Mouse (Mus musculus) kidney, adult 2 months (tissue): ENCODE data around the gene Tesc. TPM values are rescaled to one million over a fixed set of nuclear protein-coding genes. Genes with fewer than 3 reads are reported as not detected.

Experiments
- DNase-seq: peaks from one replicate; pipeline ENCODE4 v3.0.0; 2021
- H3K27ac ChIP-seq: fragments of 200-500 bp; 2 replicates; pipeline ENCODE4 v1.5.1; 2012; ENCODE audit warnings: low read depth, low read length, control low read depth, inconsistent platforms; ENCODE audit not compliant: insufficient read depth
- H3K27me3 ChIP-seq: fragments of 200-500 bp; replicated peaks from 2 replicates; pipeline ENCODE4 v1.6.1; 2012; ENCODE audit warnings: mild to moderate bottlenecking, moderate library complexity, low read length, inconsistent platforms; ENCODE audit not compliant: control insufficient read depth, insufficient read depth
- H3K36me3 ChIP-seq: fragments of 200-500 bp; 2 replicates; pipeline ENCODE4 v1.6.1; 2012; ENCODE audit warnings: mild to moderate bottlenecking, moderate library complexity, low read length, inconsistent platforms; ENCODE audit not compliant: control insufficient read depth, insufficient read depth
- H3K4me1 ChIP-seq: fragments of 200-500 bp; 2 replicates; pipeline ENCODE4 v1.6.1; 2011; ENCODE audit warnings: low read length; ENCODE audit not compliant: control insufficient read depth, insufficient read depth
- H3K4me3 ChIP-seq: fragments of 200-500 bp; 2 replicates; pipeline ENCODE4 v1.5.1; 2011; ENCODE audit warnings: mild to moderate bottlenecking, low read depth, low read length, control low read depth; ENCODE audit not compliant: insufficient read depth
- CTCF ChIP-seq: fragments of 200-500 bp; conservative IDR thresholded peaks from 2 replicates; pipeline ENCODE4 v1.5.1; 2011; ENCODE audit warnings: low read depth, mild to moderate bottlenecking, control low read depth, low read length, moderate library complexity, mixed read lengths; ENCODE audit not compliant: insufficient read depth, insufficient read length
- POLR2A ChIP-seq: fragments of 200-500 bp; IDR thresholded peaks from one replicate; pipeline ENCODE4 v1.6.1; 2011; ENCODE audit warnings: low read depth, low read length, control low read depth
- WGBS: fragments of 180-500 bp; shearing (Covaris S2); methylation state at CpG from one replicate; pipeline ENCODE4 v1.1.7; 2018; 5-methylcytosine and 5-hydroxymethylcytosine counted together
- polyA plus RNA-seq: library from polyadenylated mRNA; depleted of rRNA; stranded (reverse); fragments of >200 nt; gene quantifications from 2 replicates; pipeline ENCODE4 v1.2.3, GENCODE M21; 2012

Tesc gene
- polyA plus RNA-seq, 1 experiment: 33.3 TPM

- H3K36me3 ChIP-seq: no peaks in the 10 kb centered on the region
- no peak for TF ChIP-seq CTCF
- no peak for TF ChIP-seq POLR2A
- H3K4me3 ChIP-seq: no peak overlapping the region
- no peaks in the 10 kb centered on the region for H3K4me1 ChIP-seq
- H3K27ac ChIP-seq: no peak overlapping the region
- DNase-seq: no peak
- H3K27me3 ChIP-seq: no peaks in the 10 kb centered on the region
- WGBS: 53% methylated on average over 4 of the region's 4 CpGs
These were observed 4.0 kb downstream of the Tesc start for GRCm38 (mm10) chr5:118031508-118031907.

- WGBS: 41% methylated on average over 4 of the region's 4 CpGs
- no peak for DNase-seq
- no peaks in the 10 kb centered on the region for H3K36me3 ChIP-seq
- H3K4me1 ChIP-seq: 0 out of 2 replicates have a peak, but pooled peaks cover 2% of the 10 kb centered on the region
- no peak overlapping the region for H3K27ac ChIP-seq
- no peaks in the 10 kb centered on the region for H3K27me3 ChIP-seq
- no peak for TF ChIP-seq CTCF
- no peak for TF ChIP-seq POLR2A
- H3K4me3 ChIP-seq: no peak overlapping the region
These were observed 5.8 kb downstream of the Tesc start for GRCm38 (mm10) chr5:118033328-118033727.

GRCm38 (mm10) chr5:118033740-118034139 lies 6.2 kb downstream of the Tesc start:
- H3K36me3 ChIP-seq: no peaks in the 10 kb centered on the region
- DNase-seq: no peak
- H3K4me1 ChIP-seq: 0 out of 2 replicates have a peak, but pooled peaks cover 2% of the 10 kb centered on the region
- no peak overlapping the region for H3K27ac ChIP-seq
- H3K4me3 ChIP-seq: no peak overlapping the region
- H3K27me3 ChIP-seq: no peaks in the 10 kb centered on the region
- WGBS: 67% methylated on average over 6 of the region's 6 CpGs
- TF ChIP-seq CTCF (no peak), POLR2A (no peak)

- no peaks in the 10 kb centered on the region for H3K36me3 ChIP-seq
- H3K4me1 ChIP-seq: 0 out of 2 replicates have a peak, but pooled peaks cover 2% of the 10 kb centered on the region
- TF ChIP-seq POLR2A (no peak), CTCF (no peak)
- no peak for DNase-seq
- no peak overlapping the region for H3K4me3 ChIP-seq
- no peaks in the 10 kb centered on the region for H3K27me3 ChIP-seq
- 95% methylated on average over 1 of the region's 1 CpGs for WGBS
- no peak overlapping the region for H3K27ac ChIP-seq
These were observed 7.1 kb downstream of the Tesc start for GRCm38 (mm10) chr5:118034632-118035031.

- no peak overlapping the region for H3K4me3 ChIP-seq
- TF ChIP-seq CTCF (no peak), POLR2A (no peak)
- DNase-seq: no peak
- no peaks in the 10 kb centered on the region for H3K36me3 ChIP-seq
- WGBS: 39% methylated on average over 3 of the region's 3 CpGs
- H3K27me3 ChIP-seq: no peaks in the 10 kb centered on the region
- H3K4me1 ChIP-seq: 0 out of 2 replicates have a peak, but pooled peaks cover 2% of the 10 kb centered on the region
- no peak overlapping the region for H3K27ac ChIP-seq
These were observed 8.2 kb downstream of the Tesc start for GRCm38 (mm10) chr5:118035786-118036185.

- no peak overlapping the region for H3K27ac ChIP-seq
- H3K36me3 ChIP-seq: no peaks in the 10 kb centered on the region
- TF ChIP-seq CTCF (no peak), POLR2A (no peak)
- 42% methylated on average over 25 of the region's 25 CpGs for WGBS
- no peak overlapping the region for H3K4me3 ChIP-seq
- no peak for DNase-seq
- H3K27me3 ChIP-seq: no peaks in the 10 kb centered on the region
- H3K4me1 ChIP-seq: 0 out of 2 replicates have a peak, but pooled peaks cover 2% of the 10 kb centered on the region
These were observed 9.6 kb downstream of the Tesc start for GRCm38 (mm10) chr5:118036888-118037797.

- WGBS: 12% methylated on average over 10 of the region's 10 CpGs
- Histone ChIP-seq H3K27ac (peak overlapping the region; percentile 32; the same call in 1 of the 2 replicates), H3K36me3 (no peaks in the 10 kb centered on the region), H3K4me3 (no peak overlapping the region), H3K4me1 (0 out of 2 replicates have a peak, but pooled peaks cover 2% of the 10 kb centered on the region), H3K27me3 (no peaks in the 10 kb centered on the region)
- DNase-seq: peak; percentile 38
- TF ChIP-seq CTCF (no peak), POLR2A (no peak)
These were observed 10.4 kb downstream of the Tesc start for GRCm38 (mm10) chr5:118037798-118038484.
